Mouse (Mus musculus): ENCODE data around the gene Ski. TPM values are rescaled to one million over a fixed set of nuclear protein-coding genes. Genes with fewer than 3 reads are reported as not detected.
"Not testable (repeated sequence)": the region's sequence is repeated elsewhere in the genome, so short reads cannot be mapped to it uniquely, and the experiment has no call there.

Gene Ski
- polyA plus RNA-seq, 1 experiment from 2014 or later = 14.6 TPM

- Histone ChIP-seq H3K27ac (ENCODE audit: low read depth, low read length) (peak within 1 kb of the TSS; percentile 97), H3K27me3 (ENCODE audit: control insufficient read depth, insufficient read depth, low read length) (no peaks in the 10 kb centered on the region), H3K4me1 (ENCODE audit: control insufficient read depth, insufficient read depth, low read length) (peaks cover 14% of the 10 kb centered on the region), H3K4me3 (ENCODE audit: low read depth, low read length) (peak within 1 kb of the TSS; percentile 72), H3K9me3 (replicated peaks; ENCODE audit: control insufficient read depth, low read length) (no peaks in the 10 kb centered on the region), H3K4me2 (peak within 1 kb of the TSS; percentile 97), H3K9ac (ENCODE audit: low read depth, low read length) (peak within 1 kb of the TSS; percentile 90), H3K36me3 (ENCODE audit: control insufficient read depth, insufficient read depth, low read length) (no peaks in the 10 kb centered on the region)
- under 1% methylated on average over 52 of the region's 58 CpGs for WGBS (ENCODE audit: insufficient replicate concordance)
- peak; percentile 84 for ATAC-seq (replicated peaks; ENCODE audit: insufficient number of reproducible peaks, low FRiP score, low TSS enrichment)
These were observed 27.4 kb upstream of the Ski start, which contains the start of gene Faap20 for GRCm38 (mm10) chr4:155249648-155250351. TSS of gene Faap20 (plus strand) at chr4:155249802.

- peak overlapping the region; percentile 72 for H3K4me3 ChIP-seq (ENCODE audit: low read depth, low read length)
- peaks cover 14% of the 10 kb centered on the region for H3K4me1 ChIP-seq (ENCODE audit: control insufficient read depth, insufficient read depth, low read length)
- peak; percentile 66 for ATAC-seq (replicated peaks; ENCODE audit: insufficient number of reproducible peaks, low FRiP score, low TSS enrichment)
- no peaks in the 10 kb centered on the region for H3K9me3 ChIP-seq (replicated peaks; ENCODE audit: control insufficient read depth, low read length)
- peak overlapping the region; percentile 97 for H3K27ac ChIP-seq (ENCODE audit: low read depth, low read length)
- no peaks in the 10 kb centered on the region for H3K36me3 ChIP-seq (ENCODE audit: control insufficient read depth, insufficient read depth, low read length)
- peak overlapping the region; percentile 90 for H3K9ac ChIP-seq (ENCODE audit: low read depth, low read length)
- no peaks in the 10 kb centered on the region for H3K27me3 ChIP-seq (ENCODE audit: control insufficient read depth, insufficient read depth, low read length)
- H3K4me2 ChIP-seq = peak overlapping the region; percentile 97
- 0% methylated on average over 9 of the region's 9 CpGs for WGBS (ENCODE audit: insufficient replicate concordance)
These were observed 26.9 kb upstream of the Ski start for GRCm38 (mm10) chr4:155249257-155249647.

DNA sequence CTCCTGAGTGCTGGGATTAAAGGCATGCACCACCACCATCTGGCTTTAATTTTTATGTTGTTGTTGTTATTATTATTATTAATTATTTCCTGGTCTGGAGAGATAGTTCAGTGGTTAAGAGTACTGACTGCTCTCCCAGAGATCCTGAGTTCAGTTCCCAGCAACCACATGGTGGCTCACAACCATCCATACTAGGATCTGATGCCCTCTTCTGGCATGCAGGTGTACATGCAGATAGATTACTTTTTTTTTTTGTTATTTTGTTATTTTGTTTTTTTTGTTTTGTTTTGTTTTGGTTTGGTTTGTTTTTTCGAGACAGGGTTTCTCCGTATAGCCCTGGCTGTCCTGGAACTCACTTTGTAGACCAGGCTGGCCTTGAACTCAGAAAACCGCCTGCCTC lies 25.7 kb upstream of the Ski start:
- not testable (repeated sequence) for H3K36me3 ChIP-seq (ENCODE audit: control insufficient read depth, insufficient read depth, low read length); H3K4me2 ChIP-seq; H3K4me3 ChIP-seq (ENCODE audit: low read depth, low read length); H3K9ac ChIP-seq (ENCODE audit: low read depth, low read length); ATAC-seq (replicated peaks; ENCODE audit: insufficient number of reproducible peaks, low FRiP score, low TSS enrichment); H3K9me3 ChIP-seq (replicated peaks; ENCODE audit: control insufficient read depth, low read length); H3K27me3 ChIP-seq (ENCODE audit: control insufficient read depth, insufficient read depth, low read length); H3K27ac ChIP-seq (ENCODE audit: low read depth, low read length)
- H3K4me1 ChIP-seq (ENCODE audit: control insufficient read depth, insufficient read depth, low read length) = peaks cover 14% of the 10 kb centered on the region
- 88% methylated on average over 3 of the region's 3 CpGs for WGBS (ENCODE audit: insufficient replicate concordance)

DNA sequence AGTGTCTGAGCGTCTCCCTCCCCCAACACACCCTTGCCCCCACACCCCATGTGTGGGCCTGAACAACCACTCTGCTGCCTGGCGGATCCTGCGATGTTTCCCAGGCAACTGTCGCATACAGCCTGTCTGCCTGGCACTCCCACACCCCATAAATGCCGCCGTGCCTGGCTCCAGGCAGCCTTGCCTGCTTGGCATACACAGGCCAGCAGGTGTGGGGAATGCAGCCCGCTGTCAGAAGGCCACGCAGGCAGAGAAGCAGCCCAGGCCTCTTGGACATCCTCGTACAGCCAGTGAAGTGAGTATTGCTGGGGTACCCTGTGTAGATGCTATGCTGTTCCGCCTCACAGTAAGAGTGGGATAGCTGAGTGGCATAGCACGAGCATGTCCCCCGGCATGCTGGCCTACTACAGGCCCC lies 24.3 kb upstream of the Ski start:
- Histone ChIP-seq H3K36me3 (ENCODE audit: control insufficient read depth, insufficient read depth, low read length) (no peaks in the 10 kb centered on the region), H3K9ac (ENCODE audit: low read depth, low read length) (no peak overlapping the region), H3K4me1 (ENCODE audit: control insufficient read depth, insufficient read depth, low read length) (peaks cover 20% of the 10 kb centered on the region), H3K4me3 (ENCODE audit: low read depth, low read length) (no peak overlapping the region), H3K27me3 (ENCODE audit: control insufficient read depth, insufficient read depth, low read length) (no peaks in the 10 kb centered on the region), H3K9me3 (replicated peaks; ENCODE audit: control insufficient read depth, low read length) (no peaks in the 10 kb centered on the region), H3K4me2 (no peak overlapping the region), H3K27ac (ENCODE audit: low read depth, low read length) (no peak overlapping the region)
- WGBS (ENCODE audit: insufficient replicate concordance) = 71% methylated on average over 12 of the region's 12 CpGs
- ATAC-seq (replicated peaks; ENCODE audit: insufficient number of reproducible peaks, low FRiP score, low TSS enrichment) = no peak

DNA sequence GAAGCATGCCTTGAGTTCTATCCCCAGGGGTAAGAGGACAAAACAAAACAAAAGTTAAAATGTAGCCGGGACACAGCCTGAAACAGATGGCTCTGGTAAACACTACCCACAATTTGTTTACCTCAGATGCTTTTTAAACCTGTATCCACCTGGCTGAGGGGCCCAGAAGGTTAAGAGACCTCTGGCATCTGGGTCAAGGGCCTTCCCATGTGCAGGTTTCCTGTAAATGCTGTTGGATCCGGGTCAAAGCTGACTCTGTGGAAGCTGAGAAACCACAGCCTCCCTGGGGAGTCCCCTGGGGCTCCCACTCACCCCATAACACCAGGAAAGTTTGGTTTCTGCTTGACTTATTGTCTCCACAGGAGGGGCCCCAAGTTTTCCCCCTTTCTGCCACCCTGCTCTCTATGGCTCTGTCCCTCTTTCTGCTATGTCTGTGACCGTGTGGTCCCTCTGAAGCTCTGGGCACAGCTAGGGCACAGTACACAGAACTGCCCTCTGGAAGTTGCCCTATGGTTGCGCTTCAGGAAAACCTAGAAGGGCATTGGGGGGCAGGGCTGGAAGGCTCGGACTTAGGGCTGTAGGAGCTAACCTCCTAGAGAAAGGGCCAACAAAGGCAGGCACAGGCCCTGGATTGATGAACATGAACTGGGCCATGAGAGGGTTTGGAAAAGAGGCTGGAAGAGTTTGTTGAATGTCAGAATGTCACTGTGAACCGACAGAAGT lies 23.5 kb upstream of the Ski start:
- Histone ChIP-seq H3K4me1 (ENCODE audit: control insufficient read depth, insufficient read depth, low read length) (peaks cover 16% of the 10 kb centered on the region), H3K4me2 (no peak overlapping the region), H3K9ac (ENCODE audit: low read depth, low read length) (no peak overlapping the region), H3K36me3 (ENCODE audit: control insufficient read depth, insufficient read depth, low read length) (no peaks in the 10 kb centered on the region), H3K4me3 (ENCODE audit: low read depth, low read length) (no peak overlapping the region), H3K27me3 (ENCODE audit: control insufficient read depth, insufficient read depth, low read length) (no peaks in the 10 kb centered on the region), H3K9me3 (replicated peaks; ENCODE audit: control insufficient read depth, low read length) (no peaks in the 10 kb centered on the region), H3K27ac (ENCODE audit: low read depth, low read length) (no peak overlapping the region)
- 57% methylated on average over 6 of the region's 6 CpGs for WGBS (ENCODE audit: insufficient replicate concordance)
- no peak for ATAC-seq (replicated peaks; ENCODE audit: insufficient number of reproducible peaks, low FRiP score, low TSS enrichment)

DNA sequence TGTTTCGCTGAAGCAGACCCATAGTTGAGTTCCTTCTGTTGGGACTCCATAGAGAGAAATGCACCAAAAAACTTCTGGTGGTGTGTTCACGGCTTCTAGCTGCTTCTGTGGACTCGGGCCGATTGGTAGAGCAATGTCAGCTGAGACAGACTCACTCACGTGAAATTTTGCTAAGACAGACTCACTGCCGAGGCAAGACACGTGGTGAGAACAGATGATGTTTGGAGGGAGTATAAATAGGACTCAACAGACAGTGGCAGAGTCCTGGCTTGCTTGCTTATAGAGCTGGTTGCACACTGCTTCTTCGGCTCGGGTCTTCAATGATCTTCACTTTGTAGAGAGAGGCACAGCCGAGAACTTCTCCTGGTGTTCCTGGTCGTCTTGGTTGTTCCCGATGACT lies 20.8 kb upstream of the Ski start:
- no peak for ATAC-seq (replicated peaks; ENCODE audit: insufficient number of reproducible peaks, low FRiP score, low TSS enrichment)
- Histone ChIP-seq H3K27ac (ENCODE audit: low read depth, low read length) (no peak overlapping the region), H3K9ac (ENCODE audit: low read depth, low read length) (no peak overlapping the region), H3K27me3 (ENCODE audit: control insufficient read depth, insufficient read depth, low read length) (no peaks in the 10 kb centered on the region), H3K36me3 (ENCODE audit: control insufficient read depth, insufficient read depth, low read length) (no peaks in the 10 kb centered on the region), H3K4me2 (no peak overlapping the region), H3K4me3 (ENCODE audit: low read depth, low read length) (no peak overlapping the region), H3K9me3 (replicated peaks; ENCODE audit: control insufficient read depth, low read length) (no peaks in the 10 kb centered on the region), H3K4me1 (ENCODE audit: control insufficient read depth, insufficient read depth, low read length) (peaks cover 11% of the 10 kb centered on the region; the same call in 1 of the 2 replicates)
- WGBS (ENCODE audit: insufficient replicate concordance) = 81% methylated on average over 12 of the region's 12 CpGs

- 80% methylated on average over 5 of the region's 5 CpGs for WGBS (ENCODE audit: insufficient replicate concordance)
- Histone ChIP-seq H3K9ac (ENCODE audit: low read depth, low read length) (no peak overlapping the region), H3K4me1 (ENCODE audit: control insufficient read depth, insufficient read depth, low read length) (peaks cover 13% of the 10 kb centered on the region; the same call in 1 of the 2 replicates), H3K4me2 (no peak overlapping the region), H3K9me3 (replicated peaks; ENCODE audit: control insufficient read depth, low read length) (no peaks in the 10 kb centered on the region), H3K27ac (ENCODE audit: low read depth, low read length) (no peak overlapping the region), H3K4me3 (ENCODE audit: low read depth, low read length) (no peak overlapping the region), H3K36me3 (ENCODE audit: control insufficient read depth, insufficient read depth, low read length) (no peaks in the 10 kb centered on the region), H3K27me3 (ENCODE audit: control insufficient read depth, insufficient read depth, low read length) (no peaks in the 10 kb centered on the region)
- no peak for ATAC-seq (replicated peaks; ENCODE audit: insufficient number of reproducible peaks, low FRiP score, low TSS enrichment)
These were observed 19.9 kb upstream of the Ski start for GRCm38 (mm10) chr4:155242292-155242691.

- no peaks in the 10 kb centered on the region for H3K36me3 ChIP-seq (ENCODE audit: control insufficient read depth, insufficient read depth, low read length)
- 60% methylated on average over 9 of the region's 9 CpGs for WGBS (ENCODE audit: insufficient replicate concordance)
- H3K9ac ChIP-seq (ENCODE audit: low read depth, low read length) = no peak overlapping the region
- peaks cover 18% of the 10 kb centered on the region for H3K4me1 ChIP-seq (ENCODE audit: control insufficient read depth, insufficient read depth, low read length)
- no peak overlapping the region for H3K4me2 ChIP-seq
- no peaks in the 10 kb centered on the region for H3K27me3 ChIP-seq (ENCODE audit: control insufficient read depth, insufficient read depth, low read length)
- no peaks in the 10 kb centered on the region for H3K9me3 ChIP-seq (replicated peaks; ENCODE audit: control insufficient read depth, low read length)
- no peak overlapping the region for H3K27ac ChIP-seq (ENCODE audit: low read depth, low read length)
- ATAC-seq (replicated peaks; ENCODE audit: insufficient number of reproducible peaks, low FRiP score, low TSS enrichment) = no peak
- no peak overlapping the region for H3K4me3 ChIP-seq (ENCODE audit: low read depth, low read length)
These were observed 19.4 kb upstream of the Ski start for GRCm38 (mm10) chr4:155241789-155242188.
